Mouse (Mus musculus) embryonic facial prominence, embryonic 12.5 days (tissue): ENCODE data around the gene Cxcr5. TPM values are rescaled to one million over a fixed set of nuclear protein-coding genes. Genes with fewer than 3 reads are reported as not detected.

Experiments
- ATAC-seq: fragments of 200-750 bp; cut with Nextera tagmentation; 2 replicates; pipeline ENCODE4 v1.8.0; 2017; ENCODE audit not compliant: insufficient number of reproducible peaks, insufficient read depth, low FRiP score, low TSS enrichment
- H3K27ac ChIP-seq: fragments of 300-500 bp; sonication (generic); 2 replicates; pipeline ENCODE4 v1.5.1; 2016; ENCODE audit warnings: mild to moderate bottlenecking
- H3K27me3 ChIP-seq: fragments of 300-500 bp; sonication (generic); 2 replicates; pipeline ENCODE4 v1.6.1; 2016; ENCODE audit warnings: mild to moderate bottlenecking, moderate library complexity
- H3K36me3 ChIP-seq: fragments of 300-500 bp; sonication (generic); 2 replicates; pipeline ENCODE4 v1.6.1; 2016; ENCODE audit warnings: mild to moderate bottlenecking
- H3K4me1 ChIP-seq: fragments of 300-500 bp; sonication (generic); 2 replicates; pipeline ENCODE4 v1.6.1; 2016
- H3K4me2 ChIP-seq: fragments of 300-500 bp; sonication (generic); replicated peaks from 2 replicates; pipeline ENCODE4 v1.6.1; 2016; ENCODE audit warnings: mild to moderate bottlenecking, moderate library complexity
- H3K4me3 ChIP-seq: fragments of 300-500 bp; sonication (generic); 2 replicates; pipeline ENCODE4 v1.5.1; 2016; ENCODE audit warnings: mild to moderate bottlenecking
- H3K9ac ChIP-seq: fragments of 300-500 bp; sonication (generic); 2 replicates; pipeline ENCODE4 v1.6.1; 2016; ENCODE audit warnings: mild to moderate bottlenecking, moderate library complexity
- H3K9me3 ChIP-seq: fragments of 300-500 bp; sonication (generic); 2 replicates; pipeline ENCODE4 v1.6.1; 2016; ENCODE audit warnings: mild to moderate bottlenecking, moderate library complexity
- WGBS: fragments of 180-500 bp; shearing (Covaris S2); methylation state at CpG from one replicate; pipeline ENCODE4 v1.1.7; 2016; 5-methylcytosine and 5-hydroxymethylcytosine counted together
- polyA plus RNA-seq: library from polyadenylated mRNA; unstranded; fragments of >200 nt; fragmentation: Nextera tagmentation; extraction: Ambion mirVana; gene quantifications from 2 replicates; pipeline ENCODE4 v1.2.1, GENCODE M21; 2016

The Cxcr5 gene
- polyA plus RNA-seq, 1 experiment from 2014 or later = 0.08 TPM

GRCm38 (mm10) chr9:44479628-44480428 is 81.8 kb downstream of the Cxcr5 start:
- Histone ChIP-seq H3K27ac (peak overlapping the region; percentile 100), H3K9ac (peak overlapping the region; percentile 85), H3K36me3 (no peaks in the 10 kb centered on the region), H3K4me3 (peak overlapping the region; percentile 72), H3K9me3 (no peaks in the 10 kb centered on the region), H3K4me1 (peaks cover 22% of the 10 kb centered on the region), H3K4me2 (peak overlapping the region; percentile 92), H3K27me3 (no peaks in the 10 kb centered on the region)
- under 1% methylated on average over 26 of the region's 26 CpGs for WGBS
- peak; percentile 70 for ATAC-seq

- Histone ChIP-seq H3K27me3 (no peaks in the 10 kb centered on the region), H3K4me1 (peaks cover 15% of the 10 kb centered on the region), H3K9me3 (no peaks in the 10 kb centered on the region), H3K36me3 (no peaks in the 10 kb centered on the region), H3K9ac (peak overlapping the region; percentile 85), H3K4me2 (peak overlapping the region; percentile 92), H3K4me3 (peak overlapping the region; percentile 72), H3K27ac (peak overlapping the region; percentile 100)
- WGBS = under 1% methylated on average over 29 of the region's 29 CpGs
- peak; percentile 49; the same call in 1 of the 2 replicates for ATAC-seq
These were observed 82.6 kb downstream of the Cxcr5 start for GRCm38 (mm10) chr9:44478959-44479605.

- Histone ChIP-seq H3K4me2 (peak overlapping the region; percentile 92), H3K27me3 (no peaks in the 10 kb centered on the region), H3K9me3 (no peaks in the 10 kb centered on the region), H3K36me3 (no peaks in the 10 kb centered on the region), H3K27ac (peak overlapping the region; percentile 100), H3K9ac (peak overlapping the region; percentile 85), H3K4me1 (peaks cover 13% of the 10 kb centered on the region), H3K4me3 (peak overlapping the region; percentile 72)
- under 1% methylated on average over 23 of the region's 27 CpGs for WGBS
- ATAC-seq = 0 out of 2 replicates have a peak, but pooled peaks have one; percentile 43
These were observed 83.3 kb downstream of the Cxcr5 start for GRCm38 (mm10) chr9:44478229-44478921.

GRCm38 (mm10) chr9:44477339-44478228 is 84.1 kb downstream of the Cxcr5 start:
- no peaks in the 10 kb centered on the region for H3K27me3 ChIP-seq
- no peaks in the 10 kb centered on the region for H3K9me3 ChIP-seq
- H3K4me3 ChIP-seq = peak overlapping the region; percentile 72
- no peak for ATAC-seq
- 5% methylated on average over 24 of the region's 24 CpGs for WGBS
- peak overlapping the region; percentile 85; the same call in 1 of the 2 replicates for H3K9ac ChIP-seq
- H3K36me3 ChIP-seq = no peaks in the 10 kb centered on the region
- H3K27ac ChIP-seq = peak overlapping the region; percentile 100
- H3K4me2 ChIP-seq = peak overlapping the region; percentile 92
- peaks cover 13% of the 10 kb centered on the region for H3K4me1 ChIP-seq

- Histone ChIP-seq H3K4me1 (peaks cover 10% of the 10 kb centered on the region), H3K27me3 (no peaks in the 10 kb centered on the region), H3K4me3 (no peak overlapping the region), H3K9ac (no peak overlapping the region), H3K36me3 (no peaks in the 10 kb centered on the region), H3K4me2 (no peak overlapping the region), H3K9me3 (no peaks in the 10 kb centered on the region), H3K27ac (no peak overlapping the region)
- 93% methylated on average over 3 of the region's 3 CpGs for WGBS
- ATAC-seq = no peak
These were observed 85.7 kb downstream of the Cxcr5 start for GRCm38 (mm10) chr9:44475936-44476335.

GRCm38 (mm10) chr9:44474327-44474726 is 87.3 kb downstream of the Cxcr5 start:
- Histone ChIP-seq H3K4me3 (no peak overlapping the region), H3K36me3 (no peaks in the 10 kb centered on the region), H3K9me3 (no peaks in the 10 kb centered on the region), H3K9ac (no peak overlapping the region), H3K4me1 (peaks cover 10% of the 10 kb centered on the region), H3K4me2 (no peak overlapping the region), H3K27me3 (no peaks in the 10 kb centered on the region), H3K27ac (no peak overlapping the region)
- ATAC-seq = no peak
- WGBS = 65% methylated on average over 1 of the region's 1 CpGs

GRCm38 (mm10) chr9:44473184-44473583 is 88.5 kb downstream of the Cxcr5 start:
- H3K27ac ChIP-seq = no peak overlapping the region
- H3K4me1 ChIP-seq = peaks cover 9% of the 10 kb centered on the region
- no peaks in the 10 kb centered on the region for H3K36me3 ChIP-seq
- no peak overlapping the region for H3K4me2 ChIP-seq
- H3K27me3 ChIP-seq = no peaks in the 10 kb centered on the region
- no peak overlapping the region for H3K9ac ChIP-seq
- 63% methylated on average over 3 of the region's 3 CpGs for WGBS
- no peak for ATAC-seq
- no peak overlapping the region for H3K4me3 ChIP-seq
- no peaks in the 10 kb centered on the region for H3K9me3 ChIP-seq

- H3K9ac ChIP-seq = no peak overlapping the region
- no peak for ATAC-seq
- no peak overlapping the region for H3K27ac ChIP-seq
- no peaks in the 10 kb centered on the region for H3K36me3 ChIP-seq
- no peaks in the 10 kb centered on the region for H3K27me3 ChIP-seq
- H3K9me3 ChIP-seq = no peaks in the 10 kb centered on the region
- H3K4me1 ChIP-seq = no peaks in the 10 kb centered on the region
- H3K4me2 ChIP-seq = no peak overlapping the region
- H3K4me3 ChIP-seq = no peak overlapping the region
- 60% methylated on average over 2 of the region's 2 CpGs for WGBS
These were observed 92.9 kb downstream of the Cxcr5 start for GRCm38 (mm10) chr9:44468800-44469199.

- Histone ChIP-seq H3K4me3 (no peak overlapping the region), H3K9ac (no peak overlapping the region), H3K9me3 (no peaks in the 10 kb centered on the region), H3K36me3 (no peaks in the 10 kb centered on the region), H3K4me1 (no peaks in the 10 kb centered on the region), H3K4me2 (no peak overlapping the region), H3K27ac (no peak overlapping the region), H3K27me3 (no peaks in the 10 kb centered on the region)
- ATAC-seq = no peak
- 47% methylated on average over 7 of the region's 7 CpGs for WGBS
These were observed 93.5 kb downstream of the Cxcr5 start for GRCm38 (mm10) chr9:44468224-44468623.

- 0 out of 2 replicates have a peak, but pooled peaks cover 2% of the 10 kb centered on the region for H3K9me3 ChIP-seq
- 81% methylated on average over 5 of the region's 5 CpGs for WGBS
- no peak for ATAC-seq
These were observed 99.7 kb downstream of the Cxcr5 start for GRCm38 (mm10) chr9:44461950-44462349.

More at GRCm38 (mm10) chr9:44461950-44462349, 99.7 kb downstream of the Cxcr5 start:
- no peak overlapping the region for H3K9ac ChIP-seq
- peaks cover 11% of the 10 kb centered on the region for H3K4me1 ChIP-seq
- H3K36me3 ChIP-seq = no peaks in the 10 kb centered on the region
- H3K27ac ChIP-seq = no peak overlapping the region
- no peak overlapping the region for H3K4me3 ChIP-seq
- H3K4me2 ChIP-seq = no peak overlapping the region
- H3K27me3 ChIP-seq = no peaks in the 10 kb centered on the region
